Mouse (Mus musculus): ENCODE measurements at regions not wholly inside any gene's neighbourhood (a gene's known extent, or its start where the extent isn't known, plus 50 kb on each side); places are given as distances from the start of the nearest gene placed in this dataset.
A peak's percentile ranks its signal among the peaks of the same experiment; 100 is the strongest.

DNA sequence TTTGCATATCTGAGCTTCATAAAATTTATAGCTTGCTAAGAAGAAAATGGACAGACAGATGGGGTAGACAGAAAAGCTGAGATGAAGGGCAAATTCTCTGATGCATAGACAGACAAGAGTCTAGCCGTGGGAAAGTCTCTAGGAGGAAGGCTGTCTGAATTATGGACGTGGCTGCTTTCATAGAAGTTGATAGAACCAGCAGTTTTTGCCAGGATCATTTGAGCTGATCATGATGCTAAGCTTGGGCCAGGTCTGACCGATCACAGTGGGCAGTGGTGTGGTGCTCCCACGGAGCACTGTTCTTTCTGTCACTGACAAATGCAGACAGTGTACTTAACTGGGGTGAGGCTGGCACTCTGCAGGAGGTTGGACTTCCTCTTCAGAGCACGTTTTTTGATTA is 405.0 kb upstream of the Ubash3b start:
- Histone ChIP-seq H3K27ac (no peak overlapping the region), H3K9ac (no peak overlapping the region), H3K4me1 (no peaks in the 10 kb centered on the region), H3K27me3 (no peaks in the 10 kb centered on the region), H3K36me3 (peaks cover 3% of the 10 kb centered on the region; the same call in 1 of the 2 replicates), H3K4me2 (no peak overlapping the region), H3K4me3 (no peak overlapping the region), H3K9me3 (no peaks in the 10 kb centered on the region)
- 77% methylated on average over 5 of the region's 5 CpGs for WGBS
- ATAC-seq (ENCODE audit: insufficient number of reproducible peaks, low FRiP score, low TSS enrichment, low read depth), result no peak

DNA sequence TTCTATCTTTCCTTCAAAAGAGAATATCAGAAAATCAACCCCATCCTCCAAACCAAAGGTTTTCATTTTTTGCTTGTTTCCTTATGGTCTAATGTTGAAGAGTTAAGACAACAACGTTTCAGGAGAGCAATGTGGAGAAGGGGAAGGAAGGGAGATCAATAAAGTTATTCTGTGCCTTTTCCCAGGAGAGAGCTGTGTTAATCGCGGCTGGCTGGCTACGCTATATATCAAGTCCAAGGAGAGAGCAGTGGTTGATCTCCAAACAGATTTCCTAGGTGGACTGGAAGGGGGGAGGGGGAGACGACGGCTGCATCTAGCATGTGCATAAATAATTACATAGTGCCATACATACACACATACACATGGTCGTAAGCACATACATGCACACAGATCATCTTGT is 404.3 kb upstream of the Ubash3b start:
- Histone ChIP-seq H3K4me1 (no peaks in the 10 kb centered on the region), H3K4me2 (no peak overlapping the region), H3K27ac (no peak overlapping the region), H3K27me3 (no peaks in the 10 kb centered on the region), H3K4me3 (no peak overlapping the region), H3K9me3 (no peaks in the 10 kb centered on the region), H3K9ac (no peak overlapping the region), H3K36me3 (peaks cover 3% of the 10 kb centered on the region; the same call in 1 of the 2 replicates)
- WGBS, result 80% methylated on average over 7 of the region's 7 CpGs
- ATAC-seq (ENCODE audit: insufficient number of reproducible peaks, low FRiP score, low TSS enrichment, low read depth), result no peak

DNA sequence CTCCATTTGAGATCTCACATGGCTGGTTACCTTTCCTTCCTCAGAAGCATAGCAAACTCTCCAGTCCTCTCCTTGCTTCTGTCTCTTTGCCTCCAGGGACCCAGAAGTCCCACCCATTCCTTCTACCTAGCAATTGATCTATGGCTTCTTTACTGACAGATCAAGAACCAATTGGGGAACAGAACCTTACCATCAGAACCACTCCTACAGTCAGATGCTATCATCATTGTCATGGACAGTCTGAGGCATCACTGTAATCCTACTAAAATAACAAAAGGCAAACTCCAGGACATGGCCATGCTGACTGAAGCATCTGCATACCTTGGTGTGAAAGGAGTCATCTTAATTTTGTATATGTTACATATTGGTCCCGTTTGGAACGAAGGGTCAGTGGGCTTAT is 401.9 kb upstream of the Ubash3b start:
- WGBS, result 91% methylated on average over 2 of the region's 2 CpGs
- Histone ChIP-seq H3K4me1 (no peaks in the 10 kb centered on the region), H3K27me3 (no peaks in the 10 kb centered on the region), H3K36me3 (peaks cover 3% of the 10 kb centered on the region; the same call in 1 of the 2 replicates), H3K9ac (no peak overlapping the region), H3K4me2 (no peak overlapping the region), H3K9me3 (no peaks in the 10 kb centered on the region), H3K4me3 (no peak overlapping the region), H3K27ac (no peak overlapping the region)
- no peak for ATAC-seq (ENCODE audit: insufficient number of reproducible peaks, low FRiP score, low TSS enrichment, low read depth)

DNA sequence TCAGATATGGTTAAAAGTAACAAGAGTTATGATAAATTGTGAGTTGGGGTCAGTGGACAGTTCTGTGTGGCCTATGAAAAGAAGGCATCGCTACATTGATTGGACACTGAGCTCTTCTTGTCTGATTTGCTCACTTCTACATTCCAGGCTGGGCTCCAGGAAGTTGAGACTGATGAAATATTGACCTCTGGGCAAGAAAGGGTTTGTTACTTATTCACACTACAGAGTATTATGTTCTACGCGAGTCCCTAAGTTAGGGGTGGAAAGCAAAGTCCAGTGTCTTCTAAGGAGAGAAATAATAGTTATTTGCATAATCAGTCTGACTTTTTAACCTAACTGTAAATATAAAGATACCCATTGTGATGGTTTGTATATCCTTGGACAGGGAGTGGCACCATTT is 397.0 kb upstream of the Ubash3b start:
- H3K36me3 ChIP-seq, result peaks cover 3% of the 10 kb centered on the region; the same call in 1 of the 2 replicates
- no peak overlapping the region for H3K4me2 ChIP-seq
- H3K4me3 ChIP-seq, result no peak overlapping the region
- no peaks in the 10 kb centered on the region for H3K27me3 ChIP-seq
- H3K9me3 ChIP-seq, result no peaks in the 10 kb centered on the region
- H3K27ac ChIP-seq, result no peak overlapping the region
- ATAC-seq (ENCODE audit: insufficient number of reproducible peaks, low FRiP score, low TSS enrichment, low read depth), result no peak
- 96% methylated on average over 3 of the region's 3 CpGs for WGBS
- H3K9ac ChIP-seq, result no peak overlapping the region
- no peaks in the 10 kb centered on the region for H3K4me1 ChIP-seq

DNA sequence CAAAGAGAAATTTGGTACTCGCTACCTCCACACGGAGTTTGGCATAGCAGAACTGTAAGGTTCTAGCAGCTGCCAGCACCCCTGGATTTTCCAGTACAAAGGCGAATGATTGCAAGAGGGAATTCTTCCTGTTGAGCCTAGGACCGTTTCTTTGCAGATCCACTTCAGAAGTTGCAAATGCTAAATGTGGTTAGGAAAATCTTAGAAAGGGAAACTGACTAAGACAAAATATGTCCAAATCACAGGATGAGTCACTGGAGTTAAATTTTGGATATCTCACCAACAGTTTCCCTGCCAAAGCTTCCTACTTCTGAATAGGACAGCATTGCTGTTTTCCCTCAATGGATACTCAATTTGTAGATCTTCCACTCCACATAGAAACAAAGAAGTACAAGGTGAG is 395.4 kb upstream of the Ubash3b start:
- Histone ChIP-seq H3K4me1 (no peaks in the 10 kb centered on the region), H3K27ac (no peak overlapping the region), H3K4me3 (no peak overlapping the region), H3K27me3 (no peaks in the 10 kb centered on the region), H3K9me3 (no peaks in the 10 kb centered on the region), H3K4me2 (no peak overlapping the region), H3K36me3 (no peaks in the 10 kb centered on the region), H3K9ac (no peak overlapping the region)
- WGBS, result 82% methylated on average over 4 of the region's 4 CpGs
- ATAC-seq (ENCODE audit: insufficient number of reproducible peaks, low FRiP score, low TSS enrichment, low read depth), result no peak

DNA sequence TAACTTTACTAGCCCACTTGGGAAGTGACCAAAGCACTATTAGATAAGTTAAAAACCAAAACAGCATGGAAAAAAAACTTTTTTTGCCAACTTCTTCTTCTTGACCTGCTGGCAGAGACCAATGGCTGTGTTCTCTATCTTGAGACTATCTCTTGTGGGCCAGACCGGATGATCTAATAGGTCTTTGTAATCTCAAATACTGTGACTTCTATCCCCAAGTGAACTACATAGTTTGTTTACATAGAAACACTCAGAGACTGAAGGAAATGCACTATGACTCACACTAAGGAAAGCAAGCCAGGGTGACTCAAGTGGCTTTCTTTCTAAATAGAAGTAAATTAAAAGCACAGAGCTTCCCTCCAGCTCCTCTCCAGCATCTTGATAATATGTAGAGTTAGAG is 384.3 kb upstream of the Ubash3b start:
- Histone ChIP-seq H3K9me3 (no peaks in the 10 kb centered on the region), H3K36me3 (no peaks in the 10 kb centered on the region), H3K4me3 (no peak overlapping the region), H3K4me2 (no peak overlapping the region), H3K9ac (no peak overlapping the region), H3K4me1 (peaks cover 3% of the 10 kb centered on the region; the same call in 1 of the 2 replicates), H3K27me3 (no peaks in the 10 kb centered on the region), H3K27ac (no peak overlapping the region)
- no peak for ATAC-seq (ENCODE audit: insufficient number of reproducible peaks, low FRiP score, low TSS enrichment, low read depth)
- WGBS, result 89% methylated on average over 1 of the region's 1 CpGs

DNA sequence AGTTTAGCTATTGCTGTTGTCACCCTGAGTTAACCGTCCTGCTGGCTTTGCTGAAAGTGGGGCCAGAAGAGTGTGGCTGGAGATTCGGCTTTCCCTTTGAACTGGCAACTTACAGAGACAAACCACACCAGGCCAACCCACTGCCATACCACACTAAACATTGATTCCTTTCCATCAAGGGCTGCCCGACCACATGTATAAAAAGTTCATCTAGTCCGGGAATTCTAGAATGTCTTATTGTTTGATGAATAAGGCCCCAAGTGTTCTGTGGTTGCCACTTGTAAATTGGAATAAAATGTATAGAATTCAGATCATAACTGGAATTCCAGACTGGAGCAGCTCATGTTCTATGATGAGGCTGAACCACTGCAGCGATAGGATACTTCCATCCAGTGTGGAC is 381.0 kb upstream of the Ubash3b start:
- 51% methylated on average over 5 of the region's 5 CpGs for WGBS
- H3K36me3 ChIP-seq, result no peaks in the 10 kb centered on the region
- no peak overlapping the region for H3K9ac ChIP-seq
- H3K27me3 ChIP-seq, result no peaks in the 10 kb centered on the region
- no peak overlapping the region for H3K4me3 ChIP-seq
- no peak overlapping the region for H3K4me2 ChIP-seq
- H3K9me3 ChIP-seq, result no peaks in the 10 kb centered on the region
- ATAC-seq (ENCODE audit: insufficient number of reproducible peaks, low FRiP score, low TSS enrichment, low read depth), result no peak
- no peak overlapping the region for H3K27ac ChIP-seq
- H3K4me1 ChIP-seq, result peaks cover 3% of the 10 kb centered on the region; the same call in 1 of the 2 replicates

DNA sequence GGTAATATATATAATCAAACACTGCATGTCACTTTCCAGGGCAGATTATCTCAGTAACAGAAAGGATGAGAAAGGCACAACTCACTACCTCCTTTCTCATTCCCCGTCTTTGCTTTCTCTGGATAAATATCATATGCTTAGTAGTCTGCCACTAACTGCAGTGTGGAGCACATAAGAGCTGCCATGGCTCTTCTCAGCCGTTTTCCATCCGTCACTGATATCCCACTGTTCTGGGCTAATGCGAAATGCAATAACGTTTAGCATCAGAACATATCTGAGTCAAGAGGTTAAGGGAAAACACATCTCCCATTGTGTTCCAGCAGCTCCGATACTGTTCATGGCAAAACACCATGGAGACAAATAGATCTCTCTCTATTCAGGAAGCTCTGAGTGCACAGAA is 379.8 kb upstream of the Ubash3b start:
- H3K27ac ChIP-seq, result no peak overlapping the region
- ATAC-seq (ENCODE audit: insufficient number of reproducible peaks, low FRiP score, low TSS enrichment, low read depth), result no peak
- 73% methylated on average over 6 of the region's 6 CpGs for WGBS

DNA sequence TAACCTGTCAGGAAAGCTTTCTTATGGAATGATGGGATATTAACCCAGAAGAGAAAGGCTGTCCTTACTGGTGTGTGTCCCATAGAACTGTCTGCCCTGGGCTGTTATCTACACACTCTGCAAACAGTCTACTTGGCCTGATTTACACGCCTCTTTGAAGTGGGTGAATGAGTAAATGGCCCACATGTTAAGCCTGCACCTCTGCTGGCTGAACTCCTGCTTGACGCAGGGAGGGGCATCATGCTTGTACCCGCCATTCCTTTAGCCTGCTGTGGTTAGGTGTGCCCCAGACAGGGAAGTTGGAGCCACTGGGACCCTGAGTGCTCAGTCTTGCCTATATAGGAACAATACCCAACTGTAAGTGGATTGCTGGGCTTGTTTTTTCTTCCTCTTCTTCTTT is 371.3 kb upstream of the Ubash3b start:
- WGBS, result 51% methylated on average over 3 of the region's 3 CpGs
- no peak overlapping the region for H3K4me2 ChIP-seq
- no peak overlapping the region for H3K4me3 ChIP-seq
- H3K9me3 ChIP-seq, result no peaks in the 10 kb centered on the region
- peak; percentile 48; the same call in 1 of the 2 replicates for ATAC-seq (ENCODE audit: insufficient number of reproducible peaks, low FRiP score, low TSS enrichment, low read depth)
- H3K4me1 ChIP-seq, result peaks cover 8% of the 10 kb centered on the region
- H3K27ac ChIP-seq, result peak overlapping the region; percentile 24; the same call in 1 of the 2 replicates
- H3K36me3 ChIP-seq, result no peaks in the 10 kb centered on the region
- no peak overlapping the region for H3K9ac ChIP-seq
- H3K27me3 ChIP-seq, result no peaks in the 10 kb centered on the region

More for the DNA sequence above, 379.8 kb upstream of the Ubash3b start:
- Histone ChIP-seq H3K4me2 (no peak overlapping the region), H3K9me3 (no peaks in the 10 kb centered on the region), H3K36me3 (no peaks in the 10 kb centered on the region), H3K4me3 (no peak overlapping the region), H3K9ac (no peak overlapping the region), H3K4me1 (peaks cover 3% of the 10 kb centered on the region; the same call in 1 of the 2 replicates), H3K27me3 (no peaks in the 10 kb centered on the region)

DNA sequence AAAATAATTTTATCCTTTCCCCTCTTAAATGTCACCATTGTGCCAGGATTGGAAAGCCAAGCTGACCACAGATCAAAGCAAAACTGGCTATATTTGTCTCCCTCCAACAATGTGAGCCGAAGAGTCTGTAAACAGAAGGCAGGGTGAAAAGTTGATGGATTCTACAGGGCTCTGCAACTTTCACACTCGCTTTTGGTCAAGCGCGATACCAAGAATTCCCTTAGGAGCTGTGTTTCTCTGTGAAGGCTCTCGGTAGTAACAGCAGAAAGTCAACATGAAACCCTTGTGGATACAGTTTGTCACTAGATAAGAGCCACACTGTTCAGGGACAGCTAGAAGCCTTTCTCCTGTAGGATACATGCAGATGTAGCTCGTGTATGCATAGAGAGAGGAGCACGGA is 370.8 kb upstream of the Ubash3b start:
- H3K4me3 ChIP-seq, result no peak overlapping the region
- no peaks in the 10 kb centered on the region for H3K27me3 ChIP-seq
- no peak overlapping the region for H3K9ac ChIP-seq
- no peak overlapping the region for H3K4me2 ChIP-seq
- no peak overlapping the region for H3K27ac ChIP-seq
- peaks cover 11% of the 10 kb centered on the region for H3K4me1 ChIP-seq
- H3K9me3 ChIP-seq, result no peaks in the 10 kb centered on the region
- no peak for ATAC-seq (ENCODE audit: insufficient number of reproducible peaks, low FRiP score, low TSS enrichment, low read depth)
- WGBS, result 59% methylated on average over 7 of the region's 7 CpGs
- no peaks in the 10 kb centered on the region for H3K36me3 ChIP-seq

DNA sequence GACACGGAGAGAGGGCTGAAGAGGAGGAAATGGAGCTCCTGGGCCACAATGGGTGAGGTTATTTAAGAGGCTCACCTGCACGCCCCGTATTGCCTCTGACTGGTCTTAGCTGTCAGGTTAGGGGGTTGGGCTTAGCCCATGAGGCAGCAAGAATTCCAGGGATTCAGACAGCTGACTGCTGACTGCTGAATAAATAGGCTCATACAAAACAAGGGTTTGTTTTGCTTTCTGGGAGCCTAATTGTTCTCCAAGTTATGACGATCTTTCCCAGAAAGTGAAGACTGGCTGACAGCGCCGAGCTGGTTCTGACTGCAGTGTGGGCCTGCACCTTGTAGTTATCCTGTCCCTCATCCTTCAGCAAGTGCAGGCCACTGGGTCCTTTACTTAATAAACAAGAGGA is 370.1 kb upstream of the Ubash3b start:
- no peak for ATAC-seq (ENCODE audit: insufficient number of reproducible peaks, low FRiP score, low TSS enrichment, low read depth)
- Histone ChIP-seq H3K9ac (no peak overlapping the region), H3K4me1 (peaks cover 15% of the 10 kb centered on the region), H3K4me2 (no peak overlapping the region), H3K36me3 (no peaks in the 10 kb centered on the region), H3K27me3 (no peaks in the 10 kb centered on the region), H3K27ac (no peak overlapping the region), H3K4me3 (no peak overlapping the region), H3K9me3 (no peaks in the 10 kb centered on the region)
- 68% methylated on average over 6 of the region's 6 CpGs for WGBS

DNA sequence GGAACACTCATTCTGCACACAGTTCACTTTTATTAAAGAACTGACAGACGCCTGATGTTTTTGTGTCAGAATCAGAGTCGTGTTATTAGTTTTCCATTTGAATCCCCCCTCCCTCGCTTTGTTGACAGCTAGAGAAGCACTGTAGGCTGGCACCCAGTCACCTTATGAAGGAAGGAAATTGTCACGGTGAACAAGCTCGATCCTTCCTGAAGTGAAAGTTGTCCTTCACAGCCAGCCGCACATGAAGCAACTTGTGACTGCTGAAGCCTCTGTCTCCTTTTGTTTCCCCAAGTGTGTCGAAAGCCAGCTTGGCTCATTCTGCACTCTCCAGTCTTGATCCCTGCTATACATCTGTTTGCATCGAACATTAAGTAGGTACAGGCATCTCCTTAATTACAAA is 364.6 kb upstream of the Ubash3b start:
- Histone ChIP-seq H3K36me3 (0 out of 2 replicates have a peak, but pooled peaks cover 3% of the 10 kb centered on the region), H3K4me3 (no peak overlapping the region), H3K27me3 (no peaks in the 10 kb centered on the region), H3K4me1 (peaks cover 24% of the 10 kb centered on the region), H3K4me2 (no peak overlapping the region), H3K27ac (no peak overlapping the region), H3K9me3 (no peaks in the 10 kb centered on the region), H3K9ac (no peak overlapping the region)
- ATAC-seq (ENCODE audit: insufficient number of reproducible peaks, low FRiP score, low TSS enrichment, low read depth), result no peak
- 56% methylated on average over 8 of the region's 8 CpGs for WGBS

DNA sequence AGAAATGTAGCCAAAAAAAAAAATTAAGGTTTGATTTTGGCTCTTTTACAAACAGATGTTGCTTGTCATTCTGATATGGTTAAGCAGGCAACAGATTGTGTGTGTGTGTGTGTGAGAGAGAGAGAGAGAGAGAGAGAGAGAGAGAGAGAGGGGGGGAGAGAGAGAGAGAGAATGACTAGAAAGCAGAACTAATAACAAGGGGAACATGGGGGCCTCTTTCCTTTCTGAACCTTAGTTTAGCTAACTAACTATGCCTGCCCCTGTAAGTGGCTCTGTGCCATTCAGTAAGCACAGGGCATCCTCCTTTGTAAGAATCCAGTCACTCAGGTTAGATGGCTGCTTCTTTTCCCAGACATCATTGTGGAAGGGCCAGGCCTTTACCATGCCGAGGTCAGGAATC is 364.0 kb upstream of the Ubash3b start:
- H3K4me2 ChIP-seq, result no peak overlapping the region
- 37% methylated on average over 1 of the region's 1 CpGs for WGBS
- ATAC-seq (ENCODE audit: insufficient number of reproducible peaks, low FRiP score, low TSS enrichment, low read depth), result no peak
- H3K27ac ChIP-seq, result peak overlapping the region; percentile 73; the same call in 1 of the 2 replicates
- peaks cover 24% of the 10 kb centered on the region for H3K4me1 ChIP-seq
- H3K4me3 ChIP-seq, result no peak overlapping the region
- H3K9ac ChIP-seq, result no peak overlapping the region
- 0 out of 2 replicates have a peak, but pooled peaks cover 3% of the 10 kb centered on the region for H3K36me3 ChIP-seq
- no peaks in the 10 kb centered on the region for H3K27me3 ChIP-seq
- H3K9me3 ChIP-seq, result no peaks in the 10 kb centered on the region
